Mouse (Mus musculus) ES-E14 (cell line): ENCODE data around the gene Nprl3.

Experiments used
- CHD2 ChIP-seq: IDR thresholded peaks from 2 replicates; pipeline ENCODE4 v1.6.1; 2014; ENCODE audit warnings: mild to moderate bottlenecking, low read depth, low read length, inconsistent platforms
- HCFC1 ChIP-seq: IDR thresholded peaks from 2 replicates; pipeline ENCODE4 v1.6.1; 2012; ENCODE audit warnings: low read length, inconsistent platforms, borderline replicate concordance; ENCODE audit not compliant: insufficient read depth
- MAFK ChIP-seq: IDR thresholded peaks from 2 replicates; pipeline ENCODE4 v1.6.1; 2014; ENCODE audit warnings: mild to moderate bottlenecking, low read depth, low read length, inconsistent platforms; ENCODE audit not compliant: insufficient read depth
- ZC3H11A ChIP-seq: IDR thresholded peaks from 2 replicates; pipeline ENCODE4 v1.6.1; 2012; ENCODE audit warnings: low read depth, mild to moderate bottlenecking, inconsistent platforms, low read length, borderline replicate concordance
- ZNF384 ChIP-seq: IDR thresholded peaks from 2 replicates; pipeline ENCODE4 v1.6.1; 2012; ENCODE audit warnings: low read depth, low read length, inconsistent platforms

DNA sequence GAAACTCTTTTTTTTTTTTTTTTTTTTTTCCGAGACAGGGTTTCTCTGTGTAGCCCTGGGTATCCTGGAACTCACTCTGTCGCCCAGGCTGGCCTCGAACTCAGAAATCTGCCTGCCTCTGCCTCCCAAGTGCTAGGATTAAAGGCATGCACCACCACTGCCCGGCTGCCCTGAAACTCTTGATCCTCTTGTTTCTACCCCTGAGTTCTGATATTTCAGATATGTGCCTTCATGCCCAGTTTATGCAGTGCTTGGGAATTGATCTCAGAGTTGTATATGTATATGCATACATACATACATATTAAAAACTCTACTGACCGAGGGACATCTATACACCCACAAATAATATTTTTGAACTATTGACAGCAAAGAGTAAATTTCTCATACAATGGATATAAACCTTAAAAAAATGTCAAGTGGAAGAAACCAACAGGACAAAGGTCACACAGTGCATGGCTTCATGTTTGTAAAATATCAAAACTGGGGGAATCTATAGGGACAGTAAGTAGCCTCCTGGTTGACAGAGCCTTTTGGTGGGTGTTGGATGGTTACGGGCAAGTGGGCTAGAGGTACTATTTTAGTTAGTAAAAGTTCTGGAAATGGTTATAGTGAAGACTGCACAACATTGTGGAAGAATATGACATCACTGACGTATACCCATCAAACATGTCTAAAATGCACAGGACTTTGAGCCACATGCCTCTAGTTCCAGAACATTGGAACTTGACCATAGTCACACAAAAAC, 17.7 kb upstream of the Nprl3 start:
- TF ChIP-seq MAFK (no peak), HCFC1 (no peak), ZNF384 (no peak), ZC3H11A (no peak), CHD2 (no peak)
